Mouse (Mus musculus) spleen, postnatal 14 days (tissue): Measurements from ENCODE around the gene Gm4553.
"Not testable (repeated sequence)": the region's sequence is repeated elsewhere in the genome, so short reads cannot be mapped to it uniquely, and the experiment has no call there.

ENCODE experiments used
- DNase-seq, 2 experiments: peaks; one replicate each; pipeline ENCODE4 v3.0.0; 2021 to 2022; ENCODE audit warnings: low spot score in 2 of 2

Gene Gm4553

GRCm38 (mm10) chr7:142165639-142166038, at the start of gene Gm4553:
Gene Gm4553, minus strand, starts transcription at chr7:142165739.
- not testable (repeated sequence) for DNase-seq

GRCm38 (mm10) chr7:142212136-142212535, 46.6 kb upstream of the Gm4553 start:
- DNase-seq, result not testable (repeated sequence)

- DNase-seq, result no peak
Observed at GRCm38 (mm10) chr7:142211559-142211958, 46.0 kb upstream of the Gm4553 start, which contains the start of gene Gm7579. Gene Gm7579, plus strand, starts transcription at chr7:142211859.

- DNase-seq, result not testable (repeated sequence)
Observed at GRCm38 (mm10) chr7:142206891-142207290, 41.4 kb upstream of the Gm4553 start.

- DNase-seq, result no peak
Observed at GRCm38 (mm10) chr7:142205488-142205887, 39.9 kb upstream of the Gm4553 start.

GRCm38 (mm10) chr7:142201064-142201463, 35.5 kb upstream of the Gm4553 start, which contains the start of gene Krtap5-3:
Gene Krtap5-3, plus strand, starts transcription at chr7:142201364.
- no peak for DNase-seq

- DNase-seq, result no peak
Observed at GRCm38 (mm10) chr7:142198748-142199147, 33.2 kb upstream of the Gm4553 start.

- no peak for DNase-seq
Observed at GRCm38 (mm10) chr7:142190289-142190688, 24.8 kb upstream of the Gm4553 start, which contains the start of gene Gm10153. Gene Gm10153, minus strand, starts transcription at chr7:142190389.

- no peak for DNase-seq
Observed at GRCm38 (mm10) chr7:142188156-142188555, 22.6 kb upstream of the Gm4553 start.

GRCm38 (mm10) chr7:142181021-142181420, 15.5 kb upstream of the Gm4553 start:
- DNase-seq, result no peak

- no peak for DNase-seq
Observed at GRCm38 (mm10) chr7:142178685-142179084, 13.1 kb upstream of the Gm4553 start.

GRCm38 (mm10) chr7:142175905-142176304, 10.4 kb upstream of the Gm4553 start, which contains the start of gene Krtap5-2:
Gene Krtap5-2, minus strand, starts transcription at chr7:142176005.
- not testable (repeated sequence) for DNase-seq

- DNase-seq, result no peak
Observed at GRCm38 (mm10) chr7:142169836-142170235, 4.3 kb upstream of the Gm4553 start.

- DNase-seq, result no peak
Observed at GRCm38 (mm10) chr7:142159366-142159765, 6.2 kb downstream of the Gm4553 start.

- DNase-seq, result not testable (repeated sequence)
Observed at GRCm38 (mm10) chr7:142157013-142157412, 8.5 kb downstream of the Gm4553 start, which contains the start of gene Gm29735. Gene Gm29735, minus strand, starts transcription at chr7:142157113.

- no peak for DNase-seq
Observed at GRCm38 (mm10) chr7:142155308-142155707, 10.2 kb downstream of the Gm4553 start.

GRCm38 (mm10) chr7:142152191-142152590, 13.3 kb downstream of the Gm4553 start:
- DNase-seq, result no peak

- no peak for DNase-seq
Observed at GRCm38 (mm10) chr7:142148633-142149032, 16.9 kb downstream of the Gm4553 start.

GRCm38 (mm10) chr7:142146033-142146432, 19.5 kb downstream of the Gm4553 start:
- peak in 1 of 2 experiments; percentile 7 for DNase-seq

- DNase-seq, result no peak
Observed at GRCm38 (mm10) chr7:142145413-142145940, 20.1 kb downstream of the Gm4553 start.

- no peak for DNase-seq
Observed at GRCm38 (mm10) chr7:142144507-142144906, 21.0 kb downstream of the Gm4553 start, which contains the start of gene Gm45337. Gene Gm45337, minus strand, starts transcription at chr7:142144607.

- DNase-seq, result not testable (repeated sequence)
Observed at GRCm38 (mm10) chr7:142143506-142144010, 22.0 kb downstream of the Gm4553 start.

GRCm38 (mm10) chr7:142140696-142141095, 24.8 kb downstream of the Gm4553 start:
- no peak for DNase-seq
